Mouse (Mus musculus): ENCODE measurements around the gene Atp8b4.

DNA sequence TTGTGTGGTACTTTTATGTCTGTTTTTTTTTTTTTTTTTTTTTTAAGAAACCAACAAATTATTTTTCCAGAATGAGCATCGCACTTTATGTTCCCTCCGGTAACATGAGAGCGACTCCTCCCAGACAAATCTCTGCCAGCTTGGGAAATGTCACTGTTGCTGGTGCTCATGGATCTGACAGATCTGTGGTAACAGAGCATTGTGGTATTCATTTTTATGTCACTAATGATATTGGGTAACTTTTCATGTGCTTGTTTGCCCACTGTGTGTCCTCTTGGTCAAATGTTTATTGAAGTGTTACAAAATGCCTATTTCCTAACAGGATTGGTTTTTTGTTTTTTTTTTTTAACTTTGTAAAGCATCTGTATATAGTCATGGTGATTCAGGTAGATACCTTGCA is 75.3 kb downstream of the Atp8b4 start:
- TF ChIP-seq CTCF (IDR thresholded peaks at IDR 0.05) (no peak), EP300 (IDR thresholded peaks at IDR 0.05) (peak; percentile 54)
